Mouse (Mus musculus) stomach, postnatal 0 days (tissue): ENCODE measurements around the gene Maff. TPM values are rescaled to one million over a fixed set of nuclear protein-coding genes. Genes with fewer than 3 reads are reported as not detected.

ENCODE experiments used
- ATAC-seq: fragments of 200-750 bp; cut with Nextera tagmentation; 2 replicates; pipeline ENCODE4 v1.8.0; 2017; ENCODE audit not compliant: low FRiP score, low TSS enrichment
- DNase-seq: peaks from one replicate; pipeline ENCODE4 v3.0.0-alpha.2; 2016; ENCODE audit warnings: low spot score
- H3K27ac ChIP-seq: fragments of 300-500 bp; sonication (generic); replicated peaks from 2 replicates; pipeline ENCODE4 v1.5.1; 2014; ENCODE audit warnings: mild to moderate bottlenecking, control low read depth
- H3K27me3 ChIP-seq: fragments of 300-500 bp; sonication (generic); 2 replicates; pipeline ENCODE4 v1.6.1; 2014; ENCODE audit warnings: low read length; ENCODE audit not compliant: control insufficient read depth, insufficient read depth
- H3K36me3 ChIP-seq: fragments of 300-500 bp; sonication (generic); 2 replicates; pipeline ENCODE4 v1.6.1; 2014; ENCODE audit warnings: low read length, mixed read lengths; ENCODE audit not compliant: control insufficient read depth, insufficient read depth
- H3K4me1 ChIP-seq: fragments of 300-500 bp; sonication (generic); replicated peaks from 2 replicates; pipeline ENCODE4 v1.6.1; 2014; ENCODE audit warnings: antibody characterized with exemption; ENCODE audit not compliant: control insufficient read depth, insufficient read depth
- H3K4me2 ChIP-seq: fragments of 300-500 bp; sonication (generic); replicated peaks from 2 replicates; pipeline ENCODE4 v1.6.1; 2014; ENCODE audit warnings: low read depth, mild to moderate bottlenecking, control low read depth, moderate library complexity
- H3K4me3 ChIP-seq: fragments of 300-500 bp; sonication (generic); 2 replicates; pipeline ENCODE4 v1.5.1; 2014; ENCODE audit warnings: low read depth, low read length, control low read depth
- H3K9ac ChIP-seq: fragments of 300-500 bp; sonication (generic); 2 replicates; pipeline ENCODE4 v1.6.1; 2014; ENCODE audit warnings: mild to moderate bottlenecking, low read length, control low read depth, mixed read lengths
- H3K9me3 ChIP-seq: fragments of 300-500 bp; sonication (generic); 2 replicates; pipeline ENCODE4 v1.6.1; 2016; ENCODE audit warnings: low read length; ENCODE audit not compliant: control insufficient read depth
- CTCF ChIP-seq: IDR thresholded peaks from 2 replicates; pipeline ENCODE4 v1.5.1; 2016; ENCODE audit warnings: antibody characterized with exemption, low read depth, mild to moderate bottlenecking, moderate library complexity
- EP300 ChIP-seq: optimal IDR thresholded peaks from 2 replicates; pipeline ENCODE3; 2016; ENCODE audit warnings: antibody characterized with exemption
- WGBS: fragments of 180-500 bp; shearing (Covaris S2); extraction: QIAGEN DNeasy Blood & Tissue Kit; methylation state at CpG from one replicate; pipeline ENCODE4 v1.1.7; 2014; 5-methylcytosine and 5-hydroxymethylcytosine counted together
- polyA plus RNA-seq: library from polyadenylated mRNA; unstranded; fragments of >200 nt; fragmentation: Nextera tagmentation; extraction: Ambion mirVana; gene quantifications from 2 replicates; pipeline ENCODE4 v1.2.1, GENCODE M21; 2015

Gene Maff
- polyA plus RNA-seq, 1 experiment from 2014 or later = 11.9 TPM

DNA sequence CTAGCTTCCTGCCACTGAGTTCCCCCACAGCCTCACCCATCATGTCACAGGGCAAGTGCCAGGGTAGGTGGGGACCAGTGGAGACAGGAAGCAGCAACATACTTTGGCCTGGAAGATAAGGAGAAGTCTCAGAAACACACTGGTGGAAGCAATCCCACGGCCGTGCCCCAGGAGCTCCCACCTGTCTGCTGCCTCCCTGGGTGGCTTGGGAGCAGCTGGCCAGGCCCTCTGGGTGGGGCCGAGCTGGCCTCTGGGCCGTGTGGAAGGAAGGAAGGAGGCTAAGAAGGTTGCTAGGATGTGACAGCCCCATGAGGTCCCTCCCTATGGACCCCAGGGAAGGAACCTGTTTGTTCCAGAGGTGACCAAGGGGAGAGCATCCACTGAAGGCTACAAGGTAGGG is 14.6 kb downstream of the Maff start:
- Histone ChIP-seq H3K27me3 (no peaks in the 10 kb centered on the region), H3K9me3 (no peaks in the 10 kb centered on the region), H3K4me2 (no peak overlapping the region), H3K4me1 (peaks cover 12% of the 10 kb centered on the region), H3K4me3 (no peak overlapping the region), H3K27ac (0 out of 2 replicates have a peak overlapping the region, but pooled peaks have one; percentile 24), H3K36me3 (peaks cover 18% of the 10 kb centered on the region; the same call in 1 of the 2 replicates), H3K9ac (no peak overlapping the region)
- no peak for DNase-seq
- WGBS = 33% methylated on average over 4 of the region's 4 CpGs
- no peak for ATAC-seq
- TF ChIP-seq CTCF = no peak
- TF ChIP-seq EP300 = no peak

GRCm38 (mm10) chr15:79364120-79364519 is 17.7 kb downstream of the Maff start:
- WGBS = 49% methylated on average over 6 of the region's 6 CpGs
- H3K27me3 ChIP-seq = no peaks in the 10 kb centered on the region
- H3K9me3 ChIP-seq = no peaks in the 10 kb centered on the region
- H3K4me1 ChIP-seq = peaks cover 13% of the 10 kb centered on the region
- H3K36me3 ChIP-seq = peaks cover 22% of the 10 kb centered on the region; the same call in 1 of the 2 replicates
- no peak overlapping the region for H3K27ac ChIP-seq
- no peak overlapping the region for H3K9ac ChIP-seq
- DNase-seq (no peak), ATAC-seq (no peak)
- no peak overlapping the region for H3K4me3 ChIP-seq
- no peak overlapping the region for H3K4me2 ChIP-seq
- TF ChIP-seq EP300 = no peak
- TF ChIP-seq CTCF = no peak

DNA sequence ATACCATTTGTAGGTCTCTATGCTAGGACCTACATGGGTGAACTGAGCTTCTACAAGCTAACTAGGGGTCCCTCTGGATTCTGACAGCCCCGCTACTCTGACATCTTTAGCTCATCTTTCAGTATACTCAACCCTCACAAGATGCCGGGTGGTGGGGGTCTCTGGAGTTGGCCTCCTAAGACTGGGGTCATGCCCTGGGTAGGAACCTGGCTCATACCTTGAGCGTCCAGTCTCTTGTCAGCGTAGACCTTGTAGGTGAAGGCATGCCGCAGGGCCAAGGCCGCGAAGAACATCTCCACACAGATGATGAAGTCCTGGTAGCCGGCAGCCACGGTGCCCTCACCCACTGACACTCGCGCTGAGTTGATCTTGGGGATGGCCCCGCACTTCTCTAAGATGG is 18.6 kb downstream of the Maff start:
- DNase-seq (no peak), ATAC-seq (no peak)
- 95% methylated on average over 12 of the region's 12 CpGs for WGBS
- H3K27ac ChIP-seq = no peak overlapping the region
- H3K36me3 ChIP-seq = peaks cover 22% of the 10 kb centered on the region; the same call in 1 of the 2 replicates
- peaks cover 17% of the 10 kb centered on the region for H3K4me1 ChIP-seq
- no peak for TF ChIP-seq EP300
- no peak for TF ChIP-seq CTCF
- no peak overlapping the region for H3K4me3 ChIP-seq
- H3K4me2 ChIP-seq = no peak overlapping the region
- no peaks in the 10 kb centered on the region for H3K9me3 ChIP-seq
- H3K9ac ChIP-seq = no peak overlapping the region
- no peaks in the 10 kb centered on the region for H3K27me3 ChIP-seq

DNA sequence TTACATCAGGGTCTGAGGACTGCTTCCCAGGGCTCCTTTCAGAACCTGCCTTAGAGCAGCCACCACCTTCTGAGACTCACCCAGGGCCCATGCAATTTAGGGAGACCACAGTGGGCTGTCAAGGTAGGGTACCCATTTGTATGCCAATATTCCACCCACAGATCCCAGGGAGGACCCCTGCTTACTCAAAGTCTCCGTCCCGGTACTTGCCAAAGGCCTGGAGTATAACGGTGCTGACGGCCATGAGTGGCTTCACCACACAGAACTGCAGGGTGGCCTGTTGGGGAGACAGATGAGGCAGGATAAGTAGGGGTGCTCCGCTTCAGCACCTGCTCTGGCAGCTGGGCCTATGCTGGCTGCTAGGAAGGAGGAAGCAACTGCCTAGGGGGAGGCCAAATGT is 20.0 kb downstream of the Maff start:
- ATAC-seq (no peak), DNase-seq (no peak)
- H3K27me3 ChIP-seq = no peaks in the 10 kb centered on the region
- no peaks in the 10 kb centered on the region for H3K9me3 ChIP-seq
- no peak overlapping the region for H3K4me3 ChIP-seq
- TF ChIP-seq CTCF (no peak), EP300 (no peak)
- H3K27ac ChIP-seq = no peak overlapping the region
- WGBS = 95% methylated on average over 5 of the region's 5 CpGs
- H3K36me3 ChIP-seq = peaks cover 22% of the 10 kb centered on the region; the same call in 1 of the 2 replicates
- peaks cover 19% of the 10 kb centered on the region for H3K4me1 ChIP-seq
- H3K4me2 ChIP-seq = no peak overlapping the region
- no peak overlapping the region for H3K9ac ChIP-seq

DNA sequence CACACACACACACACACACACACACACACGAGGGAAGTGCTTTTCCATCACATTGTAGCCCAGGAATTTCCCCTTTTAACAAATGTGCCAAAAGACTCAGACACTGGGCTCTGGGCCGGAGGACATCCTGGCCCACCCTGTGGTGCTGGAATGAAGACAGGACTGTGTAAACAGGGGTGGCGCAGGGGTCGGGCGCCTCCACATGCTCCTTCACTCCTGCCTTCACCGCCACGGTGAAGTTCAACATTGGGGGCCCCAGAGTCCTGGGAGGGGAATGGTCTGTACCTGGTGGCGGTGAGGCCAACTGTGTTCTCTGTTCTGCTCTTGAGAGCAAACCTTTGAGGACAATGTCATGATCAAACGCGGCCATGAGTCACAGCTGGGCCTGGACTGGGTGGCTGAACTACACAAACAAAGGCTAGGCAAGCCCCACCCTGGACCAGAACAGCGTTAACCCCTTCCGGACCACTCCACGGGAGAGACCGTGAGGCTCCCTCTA is 21.9 kb downstream of the Maff start:
- peaks cover 15% of the 10 kb centered on the region; the same call in 1 of the 2 replicates for H3K36me3 ChIP-seq
- WGBS = 8% methylated on average over 14 of the region's 14 CpGs
- no peaks in the 10 kb centered on the region for H3K27me3 ChIP-seq
- H3K27ac ChIP-seq = peak overlapping the region; percentile 97
- TF ChIP-seq CTCF (peak; percentile 29; the same call in 1 of the 2 replicates), EP300 (no peak)
- no peak overlapping the region for H3K4me3 ChIP-seq
- peaks cover 19% of the 10 kb centered on the region for H3K4me1 ChIP-seq
- H3K9ac ChIP-seq = peak overlapping the region; percentile 54
- DNase-seq = peak; percentile 96
- peak; percentile 95 for ATAC-seq
- H3K9me3 ChIP-seq = no peaks in the 10 kb centered on the region
- H3K4me2 ChIP-seq = peak overlapping the region; percentile 36

DNA sequence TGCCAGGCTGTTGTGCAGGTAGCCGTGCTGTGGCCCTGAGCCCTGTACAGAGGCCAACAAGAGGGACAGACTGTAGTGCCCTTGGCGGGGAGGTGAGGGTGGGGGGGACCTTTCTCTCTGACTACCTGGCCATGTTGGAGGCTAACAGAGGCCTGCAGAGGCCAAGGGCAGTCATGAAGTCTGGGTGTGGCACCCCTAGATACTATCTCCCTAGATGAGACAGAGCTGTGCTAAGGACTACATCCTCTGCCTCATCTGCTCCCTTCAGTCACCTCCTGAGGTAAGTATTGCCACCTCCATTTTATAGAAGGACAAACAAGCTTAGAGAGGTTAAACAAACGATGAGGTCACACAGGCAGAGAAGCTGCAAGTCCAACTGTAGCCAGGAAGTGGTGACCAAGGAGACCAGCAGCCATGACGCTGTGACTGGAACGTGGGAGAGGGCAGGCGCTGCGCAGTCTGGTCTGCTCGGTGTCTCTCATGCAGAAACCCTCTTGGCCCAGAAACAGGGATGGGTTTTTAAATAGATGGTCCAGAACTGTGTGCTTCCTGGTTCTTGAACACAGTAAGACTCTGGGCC is 22.5 kb downstream of the Maff start:
- Histone ChIP-seq H3K9me3 (no peaks in the 10 kb centered on the region), H3K4me1 (peaks cover 19% of the 10 kb centered on the region), H3K9ac (peak overlapping the region; percentile 54), H3K36me3 (peaks cover 14% of the 10 kb centered on the region; the same call in 1 of the 2 replicates), H3K4me2 (peak overlapping the region; percentile 36), H3K4me3 (no peak overlapping the region), H3K27ac (peak overlapping the region; percentile 97), H3K27me3 (no peaks in the 10 kb centered on the region)
- ATAC-seq (peak; percentile 78), DNase-seq (peak; percentile 74)
- 46% methylated on average over 8 of the region's 8 CpGs for WGBS
- TF ChIP-seq EP300 = no peak
